Mouse (Mus musculus): ENCODE results near the gene Kat2a.

Gene Kat2a

DNA sequence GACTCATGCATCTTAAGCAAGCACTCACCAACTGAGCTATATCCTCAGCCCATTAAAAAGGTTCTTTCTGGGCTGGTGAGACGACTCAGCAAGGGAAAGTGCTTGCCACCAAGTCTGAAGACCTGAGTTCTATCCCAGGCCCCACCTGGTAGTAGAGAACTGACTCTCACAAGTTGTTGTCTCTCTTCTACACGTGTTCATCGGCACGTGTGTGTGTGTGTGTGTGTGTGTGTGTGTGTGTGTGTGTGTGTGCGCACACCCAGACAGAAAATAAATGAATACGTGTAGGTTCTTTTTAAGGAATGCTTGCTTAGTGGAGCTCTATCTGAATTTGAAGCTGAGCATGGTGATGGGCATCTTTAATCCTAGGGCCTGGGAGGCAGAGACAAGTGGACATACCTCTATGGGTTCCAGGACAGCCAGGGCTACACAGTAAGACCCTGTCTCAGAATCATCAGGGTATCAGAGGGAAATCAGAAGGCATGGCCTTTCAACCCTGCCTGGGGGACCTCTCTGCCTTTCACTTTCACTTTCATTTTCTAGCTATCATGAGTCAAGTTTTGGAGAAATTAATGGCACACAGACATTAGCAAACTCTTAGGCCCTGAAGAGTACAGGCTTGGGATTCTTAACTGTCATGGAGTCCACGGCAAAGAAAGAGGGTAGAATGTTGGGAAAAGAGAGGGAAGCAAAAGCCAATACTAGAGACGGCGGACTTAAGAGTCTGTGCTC is 23.0 kb upstream of the Kat2a start:
- no peak for DNase-seq

DNA sequence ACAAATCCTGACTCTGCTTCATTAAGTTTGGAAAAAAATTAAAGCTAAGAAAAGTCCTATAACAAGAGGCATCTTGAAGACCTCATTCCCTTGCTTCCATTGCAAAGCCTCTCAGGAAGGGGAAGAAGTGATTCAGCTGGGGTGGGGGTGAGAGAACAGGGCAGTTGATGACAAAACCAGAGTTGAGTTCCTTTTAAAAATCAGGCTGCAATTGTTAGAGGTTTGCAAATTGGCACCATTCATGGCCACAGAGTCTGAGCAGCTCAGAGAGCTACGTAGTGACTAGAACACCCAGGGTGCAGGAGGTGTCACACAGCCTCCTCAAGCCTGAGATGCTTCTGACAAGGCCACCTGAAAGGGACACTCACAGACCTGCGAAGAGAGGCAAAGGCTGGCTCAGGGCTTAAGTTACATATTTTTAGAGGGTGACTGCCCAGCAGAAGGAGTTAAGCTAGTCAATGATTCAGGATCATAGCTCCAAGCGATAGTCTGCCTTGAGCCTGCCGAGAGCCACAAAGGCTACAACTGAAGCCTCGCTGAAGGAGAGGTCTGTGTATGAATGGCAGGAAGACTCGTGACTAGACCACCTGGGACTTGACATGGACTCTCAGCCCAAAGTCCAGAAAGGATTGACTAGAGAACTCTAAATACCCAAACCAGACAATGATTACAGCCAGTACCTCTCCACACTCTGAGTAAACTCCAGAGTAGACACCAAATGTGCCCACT is 18.4 kb upstream of the Kat2a start:
- no peak for DNase-seq

DNA sequence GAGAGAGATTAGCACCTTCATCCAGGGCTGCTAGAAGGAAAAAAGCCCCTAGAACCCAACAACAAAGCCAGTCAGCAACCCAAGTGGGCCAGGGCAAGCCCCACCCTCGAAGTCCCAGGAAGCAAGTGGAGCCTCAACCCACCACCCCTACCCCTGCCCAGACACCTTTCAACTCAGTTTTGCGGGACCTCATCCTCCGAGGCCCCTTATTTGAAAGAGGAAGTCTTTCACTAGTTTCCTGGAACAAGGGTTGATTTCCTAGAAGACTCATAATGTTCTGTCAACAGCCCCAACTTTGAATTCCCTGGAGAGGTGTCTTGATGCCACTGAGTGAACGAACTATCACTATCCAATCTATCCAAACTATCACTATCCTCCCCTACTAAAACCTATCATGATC is 17.7 kb upstream of the Kat2a start:
- no peak for DNase-seq

DNA sequence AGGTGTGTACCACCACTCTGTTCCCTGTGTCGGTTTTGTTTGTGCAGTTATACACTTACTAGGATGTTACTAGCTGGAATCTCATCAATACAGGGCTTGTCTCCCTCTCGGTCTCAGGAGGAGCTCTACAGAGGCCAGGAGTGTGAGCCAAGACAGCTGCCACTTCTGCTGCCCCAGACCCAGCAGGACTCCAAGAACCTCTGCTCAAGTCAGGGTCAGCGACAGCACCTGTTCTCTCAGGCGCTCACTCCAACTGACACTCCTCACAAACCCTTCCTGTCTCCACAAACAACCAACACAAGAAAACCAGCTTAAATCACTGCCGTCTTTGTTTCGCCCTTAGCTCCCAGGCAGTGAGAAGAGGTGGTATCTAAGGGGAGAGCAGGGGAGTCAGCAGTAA is 16.3 kb upstream of the Kat2a start:
- no peak for DNase-seq

DNA sequence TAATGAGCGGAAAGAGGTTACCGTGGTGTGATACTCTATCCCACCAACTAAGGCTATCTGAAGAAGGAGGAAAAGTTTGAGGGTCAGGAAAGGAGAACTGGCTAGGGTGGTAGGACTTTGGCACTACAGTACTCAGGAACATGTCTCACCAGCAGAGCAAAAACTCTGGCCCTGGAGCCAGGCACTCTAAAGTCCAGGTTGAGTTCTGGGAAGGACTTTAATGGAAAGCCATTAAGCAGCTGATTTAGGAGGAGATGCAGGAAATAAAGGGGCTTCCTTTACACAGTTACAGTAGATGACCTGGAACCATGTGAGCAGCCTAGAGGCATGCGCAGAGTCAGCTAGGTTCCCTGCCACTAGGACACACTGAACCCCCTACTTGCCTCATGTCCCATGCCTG is 14.9 kb upstream of the Kat2a start:
- DNase-seq, result no peak

DNA sequence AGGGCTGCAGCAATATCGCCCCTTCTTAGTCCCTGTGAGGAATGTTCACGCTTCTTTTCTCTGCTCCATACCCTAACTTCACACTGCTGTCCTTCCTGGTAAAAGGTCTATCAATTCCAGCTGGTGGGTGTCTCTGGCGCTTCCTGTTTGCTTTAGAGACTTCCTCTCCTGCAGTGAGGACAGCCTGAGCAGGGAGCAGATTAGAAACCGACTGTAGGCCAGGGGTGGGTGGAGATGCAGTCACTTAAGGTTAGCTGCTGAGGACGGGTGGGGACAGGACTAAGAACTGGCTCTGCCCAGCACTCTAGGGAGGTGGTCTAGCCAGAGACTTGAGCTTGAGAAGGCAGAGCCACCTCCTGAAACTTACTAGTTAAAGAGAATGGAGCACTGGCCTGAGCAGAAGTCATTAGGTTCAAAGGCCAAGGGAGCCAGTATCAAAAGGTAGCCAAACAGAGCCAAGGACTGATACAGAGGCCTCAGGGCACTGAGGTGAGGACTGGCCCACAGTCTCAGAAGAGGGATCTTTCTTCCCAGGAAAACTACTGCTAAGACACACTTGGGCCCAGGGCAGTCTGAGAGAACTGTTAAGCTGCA is 12.8 kb upstream of the Kat2a start:
- DNase-seq, result no peak

DNA sequence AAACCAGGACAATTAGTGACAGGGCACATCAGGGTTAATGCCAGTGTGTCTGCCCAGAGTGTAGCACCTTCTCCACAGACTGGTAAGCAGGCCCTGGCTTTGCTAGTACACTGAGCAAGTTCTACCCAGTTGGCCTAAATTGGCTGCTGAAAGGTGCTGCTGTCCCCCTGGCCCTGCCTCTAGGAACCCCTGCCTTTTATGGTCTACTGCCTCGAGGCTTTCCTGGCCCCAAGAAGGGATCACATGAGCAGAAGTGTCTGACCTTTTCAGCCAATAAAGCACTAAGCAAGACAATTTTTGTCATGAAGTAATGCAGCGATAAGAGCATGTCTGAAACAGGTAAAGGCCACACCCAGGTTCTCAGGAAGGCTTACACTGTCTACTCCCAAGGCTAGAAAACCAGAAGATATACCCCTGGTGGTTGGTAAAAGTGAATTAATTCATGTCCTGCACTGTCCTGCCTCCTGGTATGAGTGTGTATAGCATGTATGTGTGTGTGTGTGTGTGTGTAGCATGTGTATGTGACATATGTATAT is 10.3 kb upstream of the Kat2a start:
- no peak for DNase-seq

DNA sequence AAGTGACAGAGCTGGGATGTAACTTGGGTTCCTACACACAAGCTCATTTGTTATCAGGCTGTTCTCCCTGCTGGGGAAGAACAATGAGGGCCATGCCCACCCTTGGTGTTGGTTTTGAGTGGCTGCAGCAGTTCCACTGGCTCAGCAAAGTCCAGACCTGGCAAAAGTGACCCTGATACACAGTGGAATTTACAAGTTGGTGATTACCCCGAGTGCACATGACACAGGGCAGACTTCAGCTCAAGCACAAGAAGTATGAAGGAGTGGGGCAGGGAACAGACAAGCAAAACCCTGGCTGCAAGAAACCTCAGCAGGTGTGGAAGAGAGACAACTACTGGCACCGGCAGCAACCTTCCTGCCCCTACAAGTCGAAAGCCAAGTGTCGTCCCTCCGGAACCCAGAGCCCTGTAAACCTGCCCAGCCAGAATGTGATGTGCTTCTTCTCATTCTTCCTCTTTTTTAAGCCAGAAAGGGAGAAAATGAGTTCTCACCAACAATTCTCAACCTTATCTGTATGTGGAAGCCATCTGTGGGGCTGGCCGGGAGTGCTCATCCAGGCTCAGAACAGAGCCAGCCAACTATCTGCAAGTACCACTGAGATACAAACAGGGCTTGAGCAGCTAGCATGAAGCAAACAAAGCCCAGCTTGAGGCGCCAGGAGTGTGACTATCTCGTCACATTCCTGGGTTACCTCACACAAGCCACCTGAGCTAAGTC is 9.7 kb upstream of the Kat2a start:
- DNase-seq, result no peak

DNA sequence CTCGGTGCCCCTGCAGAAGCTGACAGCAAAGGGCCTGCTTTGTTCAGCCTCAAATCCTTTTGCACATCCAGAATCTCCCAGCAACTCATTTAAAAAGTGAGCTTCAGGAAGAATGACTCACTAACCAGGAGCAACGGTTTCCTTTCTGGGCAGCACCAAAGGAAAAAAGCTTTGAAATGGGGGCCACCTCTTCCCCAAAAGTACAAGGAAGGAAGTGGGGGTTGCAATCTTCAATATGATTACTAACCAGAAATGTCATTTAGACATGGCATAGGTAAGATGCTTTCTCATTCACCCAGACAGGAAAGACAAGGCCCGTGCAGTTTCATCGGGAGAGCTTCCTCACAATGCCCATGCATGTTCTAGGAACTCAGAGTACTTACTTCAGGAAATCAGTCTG is 9.0 kb upstream of the Kat2a start:
- no peak for DNase-seq

DNA sequence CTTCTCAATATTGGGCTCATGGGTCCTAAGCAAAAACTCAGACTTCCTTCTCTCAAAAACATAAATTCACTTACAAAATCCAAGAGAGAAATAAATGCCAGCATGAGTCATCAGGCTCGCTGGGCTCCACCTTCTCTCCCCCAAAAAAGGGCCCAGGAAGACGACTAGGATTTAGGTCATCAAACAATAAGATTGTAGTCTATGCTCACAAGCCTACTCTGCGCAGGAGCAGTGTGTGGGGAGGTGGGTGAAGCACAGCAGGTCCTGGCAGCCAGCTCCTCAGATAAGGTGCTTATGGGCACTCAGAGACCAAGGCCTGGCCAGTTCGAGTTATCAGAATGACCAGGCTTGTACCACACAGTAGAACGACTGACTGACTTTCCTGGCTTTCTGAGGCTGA is 8.1 kb upstream of the Kat2a start:
- DNase-seq, result no peak

DNA sequence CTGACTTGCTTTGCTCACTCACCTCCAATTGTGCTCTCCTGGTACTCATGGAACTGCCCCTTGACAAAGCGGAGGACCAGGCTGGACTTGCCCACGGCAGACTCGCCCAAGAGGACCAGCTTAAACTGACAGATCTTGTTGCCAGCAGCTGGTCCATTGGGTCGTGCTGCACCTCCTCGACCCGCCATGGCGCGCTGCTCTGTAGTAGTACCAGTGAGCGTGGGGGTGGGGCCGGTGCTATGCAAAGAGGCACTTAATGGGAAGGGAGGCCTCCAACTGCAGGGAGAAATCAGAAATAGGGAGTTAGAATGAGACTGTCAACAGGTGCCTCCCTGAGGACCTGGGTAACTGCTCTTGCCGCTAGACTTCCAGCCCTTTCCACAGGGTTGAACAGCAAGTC is 7.6 kb upstream of the Kat2a start:
- DNase-seq, result no peak

DNA sequence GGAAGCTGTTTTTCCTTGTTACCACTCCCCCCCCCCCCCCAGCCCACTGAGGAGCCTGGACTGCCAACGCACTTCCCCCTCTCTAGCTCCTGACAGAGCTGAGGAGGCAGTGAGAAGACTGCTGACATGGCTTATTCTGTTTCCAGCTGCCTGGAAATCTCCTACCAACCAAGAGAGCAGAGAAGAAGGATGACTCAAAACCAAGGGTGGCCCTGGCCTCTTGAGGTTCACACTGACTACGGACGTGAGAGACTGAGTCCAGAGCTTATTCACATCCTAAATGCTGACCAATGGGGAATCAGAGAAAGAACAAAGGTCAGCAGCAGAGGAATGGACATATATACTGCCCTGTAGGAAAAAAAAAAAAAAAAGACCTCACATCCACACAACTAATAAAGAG is 7.0 kb upstream of the Kat2a start:
- no peak for DNase-seq

DNA sequence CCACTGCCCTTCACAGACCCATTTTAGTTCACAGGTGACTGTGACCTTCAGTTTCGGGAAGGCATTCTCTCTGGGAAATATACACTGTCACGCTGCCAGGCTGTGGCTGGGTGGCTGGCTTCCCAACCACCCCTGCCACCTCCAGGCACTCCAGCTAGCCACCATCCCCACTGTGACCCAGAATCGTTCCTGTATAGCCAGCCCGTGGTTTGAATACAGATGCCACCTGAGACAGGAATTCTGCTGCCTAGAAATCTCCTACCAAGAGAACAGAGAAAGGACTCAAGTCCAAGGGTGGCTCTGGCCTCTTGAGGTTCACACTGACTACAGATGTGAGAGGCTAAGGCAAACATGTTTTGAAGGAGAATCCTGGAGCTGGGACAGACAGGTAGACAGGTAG is 6.6 kb upstream of the Kat2a start:
- DNase-seq, result no peak

DNA sequence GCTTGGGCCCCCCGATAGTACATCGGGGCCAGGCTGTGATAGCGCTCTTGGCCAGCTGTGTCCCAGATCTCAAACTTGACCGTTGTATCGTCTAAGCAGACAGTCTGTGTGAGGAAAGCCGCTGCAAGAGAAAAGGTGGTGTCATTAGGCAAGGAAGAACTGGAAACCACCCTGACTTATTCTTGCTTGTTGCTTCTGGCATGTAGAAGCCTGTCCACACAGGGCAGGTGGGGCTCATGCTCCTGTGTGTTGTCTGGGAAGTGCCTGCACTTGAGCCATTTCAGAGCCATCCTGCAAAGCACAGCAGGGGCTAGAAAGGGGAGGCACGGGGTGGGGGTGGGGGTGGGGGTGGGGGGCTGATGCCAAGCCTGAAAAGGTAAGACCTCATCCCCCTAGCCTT is 6.2 kb upstream of the Kat2a start:
- no peak for DNase-seq

DNA sequence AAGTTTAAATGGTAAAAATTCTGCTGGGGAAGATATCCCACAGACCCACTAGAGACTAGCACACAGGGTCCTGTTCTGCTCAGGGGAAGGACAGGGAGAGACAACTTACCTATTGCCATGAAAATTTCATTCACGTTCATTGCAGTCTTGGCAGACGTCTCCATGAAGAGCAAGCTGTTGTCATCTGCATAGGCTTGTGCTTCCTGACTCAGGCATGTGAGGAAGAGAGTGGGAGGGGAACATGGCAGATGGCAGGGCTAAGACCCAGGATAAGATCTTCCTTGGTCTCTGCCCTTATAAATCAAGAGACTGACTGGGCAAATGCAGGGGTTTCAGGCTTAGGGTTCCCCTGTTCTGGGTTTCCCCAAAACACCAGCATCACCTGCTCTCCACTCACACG is 4.4 kb upstream of the Kat2a start:
- no peak for DNase-seq

DNA sequence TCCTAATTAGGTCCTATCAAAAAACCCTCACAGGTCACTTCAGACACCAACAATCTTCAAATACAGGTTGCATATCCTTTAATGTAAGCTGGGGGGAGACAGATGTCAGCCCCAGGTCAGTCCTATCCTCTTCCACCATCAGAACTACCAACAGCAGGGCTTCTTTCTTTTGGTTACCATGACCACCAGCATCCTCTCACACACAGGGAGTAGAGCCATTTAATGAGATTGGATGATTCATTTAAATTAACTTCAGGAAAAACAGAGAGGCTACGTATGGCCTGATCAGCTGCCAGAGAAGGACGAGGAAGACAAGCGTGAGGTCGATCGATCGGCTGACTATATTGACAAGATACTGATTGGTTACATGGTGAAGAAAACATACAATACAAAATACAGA is 2.7 kb upstream of the Kat2a start:
- DNase-seq, result no peak

DNA sequence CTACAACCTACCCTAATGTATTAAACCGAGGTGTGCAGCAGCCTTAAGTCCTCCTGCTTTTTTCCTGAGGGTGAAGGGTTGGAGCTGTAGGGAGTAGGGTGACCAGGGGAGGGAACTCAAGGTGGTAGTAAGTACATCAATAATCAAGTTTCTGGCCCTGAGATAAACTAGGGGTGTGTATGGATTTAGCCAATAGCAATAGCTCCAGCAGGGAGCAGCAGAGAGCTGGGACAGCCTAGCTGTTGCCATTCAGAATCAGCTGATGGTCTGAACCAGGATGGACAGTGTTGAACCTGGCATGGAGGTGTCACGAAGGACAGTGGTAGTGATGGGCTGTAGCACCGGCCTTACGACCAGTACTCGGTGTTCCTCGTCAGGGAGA is 2.3 kb upstream of the Kat2a start:
- peak; percentile 80 for DNase-seq

DNA sequence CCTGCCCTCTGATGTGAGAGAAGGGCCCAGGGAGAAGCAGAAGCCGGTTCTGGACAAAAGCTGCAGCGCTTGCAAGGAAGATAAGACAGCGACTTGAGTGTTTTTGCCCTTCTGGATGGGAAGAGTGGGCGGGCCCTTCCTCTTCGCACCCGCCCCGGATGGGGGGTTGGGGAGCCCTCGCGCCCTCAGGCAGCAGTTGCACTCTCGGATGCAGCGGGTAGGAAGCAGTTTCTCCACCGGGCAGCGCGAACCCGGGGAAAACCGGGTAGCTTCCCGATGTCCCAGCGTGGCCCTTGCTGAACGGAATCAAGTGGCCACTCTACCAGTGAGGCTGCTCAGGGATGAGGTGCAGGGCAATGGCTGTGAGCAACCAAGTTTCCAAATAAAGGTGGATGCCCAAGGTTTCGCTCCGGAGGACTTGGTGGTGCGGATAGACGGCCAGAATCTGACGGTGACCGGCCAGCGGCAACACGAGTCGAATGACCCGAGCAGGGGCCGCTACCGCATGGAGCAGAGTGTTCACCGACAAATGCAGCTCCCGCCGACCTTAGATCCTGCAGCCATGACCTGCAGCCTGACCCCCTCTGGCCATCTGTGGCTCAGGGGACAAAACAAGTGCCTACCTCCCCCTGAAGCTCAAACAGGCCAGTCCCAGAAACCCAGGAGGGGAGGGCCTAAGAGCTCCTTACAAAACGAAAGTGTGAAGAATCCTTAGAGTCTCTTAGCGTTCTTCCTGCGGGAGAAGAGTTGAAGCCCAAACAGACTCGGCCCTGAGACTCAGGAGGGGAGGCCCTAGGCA is 1.7 kb upstream of the Kat2a start, which contains the start of gene Hspb9:
TSS of gene Hspb9 (plus strand) at position 116 of the 799 bp plus-strand sequence.
- DNase-seq, result no peak

DNA sequence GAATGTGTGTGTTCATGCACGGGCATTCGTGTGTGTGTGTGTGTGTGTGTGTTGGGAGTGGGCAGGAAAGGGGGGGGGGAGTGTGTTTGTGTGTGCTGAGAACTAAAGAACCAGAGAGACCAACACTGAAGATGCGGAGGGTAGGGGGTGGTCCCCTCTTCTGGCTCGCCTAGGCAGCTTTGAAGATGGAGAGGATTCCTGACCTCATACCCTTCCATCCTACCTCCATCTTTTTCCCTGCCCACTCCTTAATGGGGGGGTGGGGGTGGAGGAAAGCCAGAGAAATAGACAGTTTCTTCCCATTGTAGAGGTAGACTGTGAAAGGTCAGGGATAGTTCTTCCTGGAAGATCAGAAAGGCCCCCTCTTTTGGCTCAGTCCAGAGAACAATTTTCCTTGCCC is 909 bp upstream of the Kat2a start:
- DNase-seq, result no peak

DNA sequence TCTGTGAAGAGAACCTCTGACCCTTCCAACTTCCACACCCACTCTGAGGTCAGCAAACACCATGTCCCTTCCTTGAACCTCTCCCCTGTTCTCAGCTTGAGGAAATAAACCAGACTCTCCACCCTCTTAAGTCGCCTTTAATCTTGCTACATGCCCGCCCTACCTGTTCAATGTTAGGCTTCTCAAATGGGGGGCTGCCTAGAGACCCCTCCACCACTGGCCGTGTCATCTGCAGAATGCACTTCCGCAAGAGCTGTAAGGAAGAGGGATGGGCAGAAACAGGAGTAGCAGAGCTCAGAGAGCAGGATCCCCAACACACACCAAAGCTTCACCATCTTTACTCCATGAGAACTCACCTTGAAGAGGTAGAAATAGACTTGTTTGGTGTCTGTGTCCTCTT is 1.3 kb downstream of the Kat2a start:
- DNase-seq, result no peak

DNA sequence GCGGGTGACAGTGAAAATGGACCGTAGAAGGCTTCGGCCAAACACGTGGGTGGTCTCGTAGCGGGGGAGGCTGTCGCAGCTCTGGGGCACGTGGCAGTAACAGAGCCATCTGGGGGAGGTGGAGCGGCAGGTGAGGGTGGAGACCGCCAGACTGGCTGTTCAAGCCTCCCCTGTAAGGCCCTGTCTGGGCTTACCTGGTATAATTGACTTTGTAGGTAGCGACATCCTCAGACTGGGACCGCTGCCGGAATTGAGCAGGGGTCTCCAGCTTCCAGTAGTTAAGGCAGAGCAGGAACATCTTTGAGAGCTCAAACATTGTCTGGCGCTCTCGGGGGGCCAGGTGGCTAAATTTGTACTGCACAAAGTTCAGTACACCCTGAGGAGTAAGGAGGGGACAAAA is 1.7 kb downstream of the Kat2a start:
- no peak for DNase-seq

DNA sequence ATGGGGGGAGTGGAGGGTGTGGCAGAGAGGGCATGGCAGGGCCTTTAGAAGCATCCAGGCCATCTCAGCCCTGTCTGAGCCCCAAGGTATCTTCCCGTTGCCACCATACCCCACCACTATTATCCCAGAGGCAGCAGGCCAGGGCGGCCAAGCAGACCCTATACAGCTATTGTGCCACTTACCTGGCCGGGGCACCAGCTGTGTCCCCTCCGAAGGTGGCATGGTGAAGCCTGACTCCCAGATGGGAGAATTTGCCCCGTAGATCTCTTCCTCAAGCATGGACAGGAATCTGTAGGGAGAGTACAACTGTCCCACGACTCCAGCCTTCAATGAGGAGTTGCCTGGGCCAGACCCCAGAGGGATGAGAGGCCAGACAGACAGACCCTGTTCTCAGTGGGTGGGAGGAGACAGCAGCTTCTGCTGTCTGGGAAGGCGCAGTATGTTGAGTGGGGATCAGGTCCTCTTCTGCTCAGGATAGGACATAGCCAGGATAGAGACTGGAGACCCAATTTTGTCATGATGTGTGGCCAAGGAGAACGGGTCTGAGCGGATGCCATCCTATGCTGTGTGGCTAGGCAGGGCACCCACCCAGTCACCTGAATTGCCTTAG is 3.0 kb downstream of the Kat2a start:
- DNase-seq, result no peak

Measured in layer of hippocampus, adult 9-11 months (tissue).